Mouse (Mus musculus) thymus, adult 2 months (tissue): Measurements from ENCODE around the gene 9930104L06Rik. TPM values are rescaled to one million over a fixed set of nuclear protein-coding genes. Genes with fewer than 3 reads are reported as not detected.
A peak's percentile ranks its signal among the peaks of the same experiment; 100 is the strongest.

Experiments used
- DNase-seq: peaks from one replicate; pipeline ENCODE4 v3.0.0; 2021
- H3K27ac ChIP-seq: fragments of 200-500 bp; 2 replicates; pipeline ENCODE4 v1.5.1; 2012; ENCODE audit warnings: low read length, control low read depth; ENCODE audit not compliant: control insufficient read depth, insufficient read depth
- H3K27me3 ChIP-seq: fragments of 200-500 bp; 2 replicates; pipeline ENCODE4 v1.6.1; 2012; ENCODE audit warnings: mild to moderate bottlenecking, low read length, moderate library complexity, mixed read lengths; ENCODE audit not compliant: control insufficient read depth, insufficient read depth
- H3K36me3 ChIP-seq: fragments of 200-500 bp; 2 replicates; pipeline ENCODE4 v1.6.1; 2012; ENCODE audit warnings: mild to moderate bottlenecking, low read length, moderate library complexity; ENCODE audit not compliant: control insufficient read depth, insufficient read depth
- H3K4me1 ChIP-seq: fragments of 200-500 bp; replicated peaks from 2 replicates; pipeline ENCODE4 v1.6.1; 2012; ENCODE audit warnings: low read length; ENCODE audit not compliant: control insufficient read depth, insufficient read depth
- H3K4me3 ChIP-seq: fragments of 200-500 bp; 2 replicates; pipeline ENCODE4 v1.5.1; 2012; ENCODE audit warnings: mild to moderate bottlenecking, low read length, control low read depth, moderate library complexity; ENCODE audit not compliant: control insufficient read depth, insufficient read depth
- CTCF ChIP-seq: fragments of 200-500 bp; IDR thresholded peaks from 2 replicates; pipeline ENCODE4 v1.5.1; 2012; ENCODE audit warnings: mild to moderate bottlenecking, control low read depth, low read length, moderate library complexity, borderline replicate concordance; ENCODE audit not compliant: control insufficient read depth, poor library complexity, insufficient read depth; ENCODE audit errors: extremely low read depth
- POLR2A ChIP-seq: fragments of 200-500 bp; IDR thresholded peaks from 2 replicates; pipeline ENCODE4 v1.6.1; 2012; ENCODE audit warnings: mild to moderate bottlenecking, low read length, control low read depth, moderate library complexity; ENCODE audit not compliant: control insufficient read depth, poor library complexity, insufficient read depth; ENCODE audit errors: extremely low read depth
- WGBS: fragments of 180-500 bp; shearing (Covaris S2); methylation state at CpG from one replicate; pipeline ENCODE4 v1.1.7; 2018; 5-methylcytosine and 5-hydroxymethylcytosine counted together
- polyA plus RNA-seq: library from polyadenylated mRNA; depleted of rRNA; stranded (reverse); fragments of >200 nt; gene quantifications from 2 replicates; pipeline ENCODE4 v1.2.3, GENCODE M21; 2012

The 9930104L06Rik gene
- polyA plus RNA-seq, 1 experiment: 21.6 TPM

DNA sequence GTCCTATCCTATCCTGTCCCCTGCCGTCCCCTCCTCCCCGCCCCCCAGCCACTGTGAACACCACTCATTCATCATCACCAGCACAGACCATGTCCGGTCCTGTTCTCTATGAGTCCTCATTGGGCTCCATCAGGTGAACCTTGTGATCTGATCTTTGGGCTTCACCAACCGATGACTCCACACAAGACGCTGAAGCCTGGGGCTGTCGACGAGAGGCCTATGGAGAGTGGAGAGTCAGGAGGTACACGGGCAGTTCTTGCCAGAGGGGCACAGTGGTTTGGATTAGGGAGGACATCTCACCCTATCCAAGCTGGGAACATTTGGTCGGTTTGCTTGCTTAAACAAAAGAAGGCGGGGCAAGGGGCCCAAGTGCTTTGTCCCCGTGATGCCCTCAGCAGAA is 33.3 kb downstream of the 9930104L06Rik start:
- no peaks in the 10 kb centered on the region for H3K36me3 ChIP-seq
- H3K4me3 ChIP-seq: no peak overlapping the region
- DNase-seq: no peak
- no peak overlapping the region for H3K27ac ChIP-seq
- TF ChIP-seq POLR2A (no peak), CTCF (no peak)
- 94% methylated on average over 11 of the region's 11 CpGs for WGBS
- no peaks in the 10 kb centered on the region for H3K4me1 ChIP-seq
- H3K27me3 ChIP-seq: no peaks in the 10 kb centered on the region

DNA sequence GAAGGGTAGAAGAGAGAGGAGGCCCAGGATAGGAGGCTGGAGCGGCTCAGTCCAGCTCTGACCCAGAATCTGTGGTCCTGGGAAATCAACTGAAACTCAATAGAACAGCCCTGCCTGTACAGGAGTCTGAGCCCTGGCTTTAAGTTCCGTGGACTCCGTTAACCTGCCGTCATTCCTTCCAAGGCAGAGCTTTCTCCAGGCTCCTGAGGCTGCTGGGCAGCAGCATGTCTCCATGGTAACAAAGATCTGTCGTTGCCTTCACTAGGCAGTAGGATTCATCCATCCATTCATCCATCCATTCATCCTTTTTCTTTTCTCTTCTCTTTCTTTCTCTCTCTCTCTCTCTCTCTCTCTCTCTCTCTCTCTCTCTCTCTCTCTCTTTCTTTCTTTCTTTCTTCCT is 33.8 kb downstream of the 9930104L06Rik start:
- 84% methylated on average over 5 of the region's 5 CpGs for WGBS

GRCm38 (mm10) chr4:124971094-124971493 is 34.2 kb downstream of the 9930104L06Rik start:
- H3K36me3 ChIP-seq: no peaks in the 10 kb centered on the region
- no peaks in the 10 kb centered on the region for H3K4me1 ChIP-seq
- TF ChIP-seq CTCF: no peak
- no peak for TF ChIP-seq POLR2A
- H3K27ac ChIP-seq: no peak overlapping the region
- 79% methylated on average over 8 of the region's 8 CpGs for WGBS
- H3K27me3 ChIP-seq: no peaks in the 10 kb centered on the region
- DNase-seq: no peak
- H3K4me3 ChIP-seq: no peak overlapping the region

More for the DNA sequence above, 33.8 kb downstream of the 9930104L06Rik start:
- no peak overlapping the region for H3K4me3 ChIP-seq
- H3K27ac ChIP-seq: no peak overlapping the region
- DNase-seq: no peak
- TF ChIP-seq CTCF: no peak
- TF ChIP-seq POLR2A: no peak
- H3K27me3 ChIP-seq: no peaks in the 10 kb centered on the region
- H3K4me1 ChIP-seq: no peaks in the 10 kb centered on the region
- H3K36me3 ChIP-seq: no peaks in the 10 kb centered on the region

- WGBS: 87% methylated on average over 9 of the region's 9 CpGs
- Histone ChIP-seq H3K4me1 (no peaks in the 10 kb centered on the region), H3K4me3 (no peak overlapping the region), H3K36me3 (no peaks in the 10 kb centered on the region), H3K27ac (no peak overlapping the region), H3K27me3 (no peaks in the 10 kb centered on the region)
- TF ChIP-seq POLR2A: no peak
- no peak for TF ChIP-seq CTCF
- no peak for DNase-seq
Measured at GRCm38 (mm10) chr4:124972316-124972715, 35.5 kb downstream of the 9930104L06Rik start.

GRCm38 (mm10) chr4:124973296-124973695 is 36.4 kb downstream of the 9930104L06Rik start:
- no peak overlapping the region for H3K4me3 ChIP-seq
- TF ChIP-seq CTCF (no peak), POLR2A (no peak)
- H3K4me1 ChIP-seq: no peaks in the 10 kb centered on the region
- H3K36me3 ChIP-seq: no peaks in the 10 kb centered on the region
- no peak for DNase-seq
- H3K27ac ChIP-seq: no peak overlapping the region
- WGBS: 95% methylated on average over 2 of the region's 2 CpGs
- no peaks in the 10 kb centered on the region for H3K27me3 ChIP-seq

DNA sequence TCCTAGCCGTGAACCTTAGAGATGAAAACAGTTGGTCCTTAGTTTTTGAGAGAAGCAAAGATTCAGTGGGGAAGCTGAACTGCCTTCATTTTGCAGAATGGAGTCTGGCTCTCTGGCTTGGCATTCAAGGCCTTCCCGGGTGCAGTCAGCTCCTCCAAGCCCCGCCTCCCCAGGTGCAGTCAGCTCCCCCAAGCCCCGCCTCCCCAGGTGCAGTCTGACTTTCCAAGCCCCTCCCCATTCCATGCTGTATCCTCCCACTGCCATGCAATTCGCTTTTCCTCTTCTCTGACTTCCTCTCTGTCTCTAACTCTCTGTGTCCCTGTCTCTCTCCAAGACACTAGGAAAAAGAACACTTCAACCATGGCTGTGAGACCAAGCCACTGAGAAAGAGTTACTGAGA is 41.4 kb downstream of the 9930104L06Rik start:
- Histone ChIP-seq H3K36me3 (no peaks in the 10 kb centered on the region), H3K27ac (no peak overlapping the region), H3K4me1 (no peaks in the 10 kb centered on the region), H3K4me3 (no peak overlapping the region), H3K27me3 (no peaks in the 10 kb centered on the region)
- 51% methylated on average over 5 of the region's 5 CpGs for WGBS
- TF ChIP-seq CTCF (no peak), POLR2A (no peak)
- DNase-seq: no peak

DNA sequence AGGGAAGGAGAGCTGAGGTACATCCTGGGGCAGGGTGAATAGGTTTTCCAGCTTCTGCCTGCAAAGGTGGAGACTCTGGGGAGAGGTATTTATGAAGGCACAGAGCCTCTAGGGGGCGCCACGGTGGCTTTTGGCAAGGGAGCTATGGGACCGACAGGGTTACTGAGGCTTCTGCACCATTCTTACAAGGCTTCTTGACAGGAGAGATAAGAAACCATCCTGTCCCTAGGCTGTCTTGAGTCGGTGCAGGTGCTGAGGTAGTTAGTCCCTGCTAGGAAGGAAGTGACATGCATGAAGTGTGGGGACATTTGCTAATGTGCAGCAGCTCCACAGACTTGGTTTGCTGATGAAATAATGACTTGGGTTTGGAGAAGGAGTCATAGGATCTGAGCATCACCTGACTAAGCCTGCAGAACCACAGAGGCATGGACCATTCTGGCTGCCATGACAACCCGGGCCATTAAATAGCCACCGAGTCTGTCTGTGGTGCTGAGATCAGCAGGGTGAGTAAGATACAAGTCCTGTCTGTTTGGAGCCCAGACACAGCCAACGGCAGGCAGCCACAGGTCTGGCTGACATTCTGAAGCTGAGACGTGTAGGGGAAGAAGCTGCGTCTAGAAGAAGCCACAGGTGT is 47.2 kb downstream of the 9930104L06Rik start:
- H3K36me3 ChIP-seq: no peaks in the 10 kb centered on the region
- DNase-seq: peak; percentile 27
- no peak overlapping the region for H3K27ac ChIP-seq
- H3K4me1 ChIP-seq: no peaks in the 10 kb centered on the region
- 8% methylated on average over 9 of the region's 9 CpGs for WGBS
- TF ChIP-seq CTCF: no peak
- no peak for TF ChIP-seq POLR2A
- H3K4me3 ChIP-seq: no peak overlapping the region
- peaks cover 13% of the 10 kb centered on the region for H3K27me3 ChIP-seq
